Mouse (Mus musculus) hindlimb bud, embryonic 11.5 days (tissue): ENCODE data around the gene Gde1.

Experiments
- DNase-seq: peaks from one replicate; pipeline ENCODE4 v3.0.0-alpha.2; 2012; ENCODE audit warnings: low read depth, low spot score; ENCODE audit errors: extremely low spot score

The Gde1 gene

DNA sequence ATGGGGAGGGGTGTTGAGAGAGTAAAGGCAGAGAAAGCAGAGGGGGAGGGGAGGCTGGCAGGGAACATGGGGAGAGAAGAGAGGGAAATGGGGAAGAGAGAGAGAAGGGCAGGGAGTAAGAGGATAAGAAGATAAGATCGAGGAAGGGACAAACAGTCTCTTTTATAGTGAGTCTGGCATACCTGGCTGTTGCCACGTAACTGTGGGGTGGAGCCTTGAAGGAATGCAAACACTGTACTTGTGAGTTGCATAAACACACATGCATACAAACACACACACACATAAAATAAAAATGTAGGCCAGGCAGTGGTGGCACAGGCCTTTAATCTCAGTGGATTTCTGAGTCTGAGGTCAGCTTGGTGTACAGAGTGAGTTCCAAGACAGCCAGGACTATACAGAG, 1.6 kb upstream of the Gde1 start:
- DNase-seq: no peak

DNA sequence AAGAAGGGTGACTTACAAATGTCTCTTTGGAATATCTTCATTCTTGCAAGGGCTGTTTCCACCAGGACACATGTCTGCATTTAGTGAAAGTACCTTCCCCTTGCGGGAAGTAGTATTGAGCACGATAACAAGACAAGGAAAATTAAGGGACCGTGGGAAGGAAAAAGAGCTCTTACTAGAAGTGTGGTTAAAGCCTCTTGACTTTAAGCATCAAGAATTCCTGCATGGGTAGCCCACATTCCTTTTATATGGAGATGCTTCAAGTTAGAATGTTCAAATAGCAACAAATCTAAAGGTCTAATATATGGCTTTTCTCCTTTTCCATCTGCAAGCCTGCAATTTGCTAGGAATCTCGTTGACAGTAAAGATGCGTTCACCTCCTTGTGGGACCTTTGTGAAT, 910 bp upstream of the Gde1 start:
- no peak for DNase-seq

DNA sequence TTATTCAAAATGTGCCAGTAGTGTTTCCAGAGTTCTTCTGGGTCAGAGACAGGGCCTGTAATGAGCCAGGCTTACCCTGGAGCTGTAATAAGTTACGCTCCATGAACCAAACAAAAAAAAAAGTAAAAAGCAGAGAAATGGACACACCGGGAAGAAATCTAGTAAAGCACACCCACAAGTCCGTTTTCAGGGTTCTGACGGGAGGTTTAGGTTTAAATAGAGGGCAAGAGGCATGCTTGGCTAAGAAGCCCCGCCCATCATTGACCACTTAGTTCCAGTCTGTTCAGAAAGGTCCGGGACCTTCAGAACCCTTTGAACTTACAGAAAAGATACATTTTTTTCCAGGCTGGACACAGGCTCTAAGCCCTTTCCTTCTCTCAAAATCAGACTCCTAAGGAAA, 473 bp upstream of the Gde1 start:
- no peak for DNase-seq

DNA sequence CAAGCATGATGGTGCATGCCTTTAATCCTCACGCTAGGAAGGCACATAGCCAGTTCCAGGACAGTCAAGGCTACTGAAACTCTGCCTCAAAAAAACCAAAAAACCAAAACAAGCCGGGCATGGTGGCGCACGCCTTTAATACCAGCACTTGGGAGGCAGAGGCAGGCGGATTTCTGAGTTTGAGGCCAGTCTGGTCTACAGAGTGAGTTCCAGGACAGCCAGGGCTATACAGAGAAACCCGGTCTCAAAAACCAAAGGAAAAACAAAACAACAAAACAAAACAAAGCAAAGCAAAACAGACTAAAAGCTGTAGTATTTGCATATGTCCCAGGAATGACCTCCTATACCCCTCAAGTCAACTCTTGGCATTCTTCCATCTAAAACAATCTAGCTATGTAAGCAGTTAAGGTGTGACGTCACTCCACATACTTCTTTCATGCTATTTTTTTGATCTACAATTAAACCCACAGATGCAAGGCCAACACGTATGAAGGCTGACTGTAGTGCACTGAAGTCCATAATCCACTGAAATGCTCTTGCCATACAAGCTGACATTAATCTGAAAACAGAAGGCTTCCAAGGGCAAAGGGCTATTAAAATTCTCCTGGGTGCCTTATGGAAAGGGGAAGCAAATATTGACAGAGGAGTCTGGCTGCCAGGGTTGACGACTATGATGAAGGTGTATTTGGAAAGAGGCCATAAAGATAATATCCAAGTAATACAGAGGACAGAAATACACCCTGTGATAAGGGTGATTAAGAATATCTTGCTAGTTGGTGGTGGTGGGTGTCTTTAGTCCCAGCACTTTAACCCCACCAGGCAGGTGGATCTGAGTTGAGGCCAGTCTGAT, 1.4 kb downstream of the Gde1 start:
- no peak for DNase-seq

DNA sequence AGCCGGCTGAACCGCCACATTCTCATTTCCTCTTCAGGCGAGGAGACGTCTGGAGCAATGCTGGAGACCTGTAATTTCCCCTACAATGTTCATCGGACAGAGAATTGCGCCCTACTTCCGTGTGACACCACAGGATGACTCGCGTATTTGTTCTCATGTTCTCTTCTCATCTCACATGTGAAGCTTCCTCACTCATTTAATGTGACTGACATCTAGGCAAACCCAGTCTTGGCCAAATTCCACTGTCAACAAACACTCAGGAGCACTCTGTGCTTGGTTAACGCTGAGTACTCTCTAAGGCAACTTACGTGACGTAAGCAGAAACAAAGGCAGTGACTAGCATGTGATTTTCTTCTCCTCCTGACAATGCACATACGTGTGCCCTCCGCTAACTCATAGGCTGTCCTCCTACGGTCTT, 2.4 kb downstream of the Gde1 start:
- DNase-seq: no peak

DNA sequence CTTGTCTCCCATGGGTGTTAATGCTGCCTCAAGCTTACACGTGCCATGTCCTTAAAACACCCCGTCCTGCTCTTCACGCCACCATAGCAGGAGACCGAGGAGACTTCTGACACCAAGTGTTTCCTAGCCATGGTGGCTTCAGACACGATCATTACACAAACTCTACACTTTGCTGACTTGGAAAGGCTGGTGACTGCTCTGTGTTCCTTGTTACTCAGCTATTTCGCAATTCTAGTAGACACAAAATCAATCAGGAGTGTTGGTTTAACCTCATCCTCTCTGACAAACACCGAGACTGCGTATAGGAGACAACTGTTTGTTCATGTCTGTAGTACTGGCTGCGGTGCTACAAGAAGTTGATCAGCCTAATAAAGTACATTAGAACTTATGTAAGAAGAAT, 6.7 kb downstream of the Gde1 start:
- no peak for DNase-seq

DNA sequence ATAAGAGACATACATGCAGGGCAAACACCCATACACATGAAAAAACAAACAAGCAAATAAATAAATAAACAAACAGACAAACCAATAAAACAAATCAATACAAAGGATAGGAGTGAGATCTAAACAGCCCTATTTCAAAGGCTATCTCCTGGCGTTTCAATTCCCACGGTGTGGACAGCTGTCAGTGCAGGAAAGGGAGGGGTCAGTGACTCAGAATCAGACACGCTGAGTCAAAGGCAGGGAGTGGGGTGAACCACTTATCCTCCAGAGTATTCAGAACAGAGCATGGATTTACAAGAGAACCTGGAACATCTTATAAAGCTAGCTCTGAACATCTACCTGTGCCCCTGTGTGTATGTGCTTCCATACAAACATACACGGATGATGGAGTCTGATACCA, 8.4 kb downstream of the Gde1 start:
- no peak for DNase-seq

DNA sequence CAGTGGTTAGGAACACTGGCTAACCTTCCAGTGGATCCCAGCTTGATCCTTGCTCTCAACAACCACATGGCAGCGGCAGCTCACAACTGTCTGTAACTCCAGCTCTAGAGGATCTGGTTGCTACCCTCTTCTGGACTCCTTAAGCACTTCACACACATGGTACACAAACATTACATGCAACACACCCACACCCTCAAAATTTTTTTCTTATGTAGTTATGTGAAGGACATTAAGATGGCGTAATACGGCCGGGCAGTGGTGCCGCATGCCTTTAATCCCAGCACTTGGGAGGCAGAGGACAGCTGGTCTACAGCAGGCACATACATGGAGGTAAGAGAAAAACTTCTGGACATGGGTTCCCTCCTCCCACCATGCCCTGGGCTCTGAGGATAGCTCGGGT, 9.4 kb downstream of the Gde1 start:
- no peak for DNase-seq

DNA sequence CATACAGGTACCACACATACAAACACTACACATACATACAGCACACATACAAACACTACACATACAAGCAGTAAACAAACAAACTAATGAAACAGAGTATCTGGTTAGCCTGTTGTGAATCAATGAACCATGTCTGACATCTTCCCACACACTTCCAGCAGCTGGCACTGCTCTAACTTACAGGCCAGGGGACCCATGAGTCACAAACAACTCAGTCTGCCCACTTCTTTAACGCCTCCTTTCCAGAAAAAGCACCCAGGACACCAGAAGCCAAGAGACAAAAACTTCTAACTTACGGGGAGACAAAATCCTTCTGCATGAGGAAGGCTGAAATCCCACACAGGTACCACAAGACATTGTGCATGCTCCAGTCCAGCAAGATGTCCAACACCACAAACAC, 14.3 kb downstream of the Gde1 start:
- no peak for DNase-seq

DNA sequence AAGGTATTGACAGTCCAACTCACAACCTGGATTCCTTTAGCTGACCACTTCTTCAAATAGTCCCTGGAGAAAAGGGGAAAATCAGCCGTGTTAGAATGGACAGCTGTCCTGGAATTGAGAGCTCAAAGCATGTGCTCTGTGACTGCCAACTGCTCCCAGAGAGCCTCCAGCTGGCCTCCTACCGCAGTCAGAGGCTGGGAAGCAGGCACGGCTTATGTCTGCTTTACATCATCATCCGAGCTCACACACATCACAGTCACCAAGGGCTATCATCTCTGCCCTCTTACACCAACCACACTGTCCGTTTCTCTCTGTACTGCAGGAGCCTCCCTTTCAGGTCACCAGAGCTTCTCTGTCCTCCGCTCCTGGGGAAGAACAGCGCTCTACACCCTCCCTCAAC, 16.5 kb downstream of the Gde1 start:
- DNase-seq: no peak

DNA sequence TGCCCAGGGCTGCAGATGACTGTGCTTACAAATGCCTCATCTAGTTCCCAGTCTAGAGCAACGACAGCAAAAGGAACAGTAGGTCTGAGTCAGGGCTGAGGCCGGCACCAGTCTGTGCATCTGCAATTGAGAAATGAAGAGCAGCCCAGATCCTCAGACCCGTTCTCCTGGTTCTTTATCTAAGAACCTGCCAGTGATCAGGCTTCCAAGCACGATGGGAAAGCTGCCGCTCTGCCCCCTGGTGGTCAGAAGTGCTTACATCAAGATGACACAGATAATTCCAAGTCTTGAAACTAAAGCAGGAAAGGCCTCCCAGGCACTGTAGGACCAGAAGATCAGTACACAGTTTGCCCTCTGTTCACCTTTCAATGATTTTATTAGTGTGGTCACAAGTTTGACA, 17.4 kb downstream of the Gde1 start:
- DNase-seq: peak; percentile 70

DNA sequence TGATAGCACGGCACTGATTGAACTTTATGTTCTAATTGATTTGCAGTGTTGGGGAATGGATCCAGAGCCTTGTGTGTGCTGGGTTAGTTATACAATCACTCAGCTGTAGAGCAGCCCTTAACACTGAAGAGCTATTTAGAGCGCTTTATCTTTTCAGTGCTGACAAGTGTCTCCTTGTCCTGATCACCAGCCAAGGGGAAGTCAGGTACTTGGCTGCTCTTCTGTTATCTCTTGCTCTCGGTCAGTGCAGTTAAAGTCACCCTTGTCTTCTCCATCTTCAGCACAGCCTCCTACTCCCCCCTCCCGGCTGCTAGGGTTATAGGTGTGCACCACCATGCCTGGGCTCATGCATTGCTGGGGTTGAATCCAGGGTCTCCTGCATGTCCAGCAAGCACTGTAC, 28.8 kb downstream of the Gde1 start:
- DNase-seq: no peak

DNA sequence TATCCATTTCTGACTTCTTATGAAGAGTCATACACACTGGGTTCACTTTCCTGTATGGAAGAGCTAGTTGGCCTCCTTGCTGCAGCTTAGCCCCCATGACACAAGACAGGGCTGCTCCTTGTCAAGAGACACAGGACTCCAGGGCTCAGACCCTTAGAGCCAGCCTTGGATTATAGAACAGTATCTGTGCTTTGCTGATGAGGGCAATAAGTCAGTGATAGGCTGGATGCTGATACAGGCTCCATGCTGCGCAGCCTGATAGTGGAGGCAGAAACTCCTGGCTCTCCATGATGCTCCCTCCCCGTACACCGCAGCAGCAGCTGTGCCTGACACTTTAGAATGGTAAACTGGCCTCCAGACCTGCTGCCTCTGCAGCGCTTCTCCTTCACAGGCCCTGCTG, 35.4 kb downstream of the Gde1 start:
- no peak for DNase-seq

DNA sequence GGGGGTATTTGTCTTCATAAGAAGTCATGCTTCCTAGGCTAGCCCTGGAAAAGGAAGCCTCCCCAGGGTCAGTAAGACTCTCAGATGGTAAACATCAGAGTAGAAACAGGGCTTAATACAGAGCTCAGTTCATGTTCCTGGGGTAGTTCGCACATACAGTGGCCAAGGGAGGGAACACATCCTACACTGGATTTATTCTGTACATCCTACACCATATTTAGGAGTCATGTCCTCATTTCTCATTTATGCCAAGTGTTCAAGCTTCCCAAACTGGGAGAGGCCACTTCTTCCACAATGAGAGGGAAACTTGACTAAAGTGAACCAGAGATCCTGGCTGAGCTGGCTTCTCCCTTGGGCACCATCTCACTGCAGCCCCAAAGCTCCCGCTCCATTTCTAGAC, 37.8 kb downstream of the Gde1 start:
- no peak for DNase-seq

DNA sequence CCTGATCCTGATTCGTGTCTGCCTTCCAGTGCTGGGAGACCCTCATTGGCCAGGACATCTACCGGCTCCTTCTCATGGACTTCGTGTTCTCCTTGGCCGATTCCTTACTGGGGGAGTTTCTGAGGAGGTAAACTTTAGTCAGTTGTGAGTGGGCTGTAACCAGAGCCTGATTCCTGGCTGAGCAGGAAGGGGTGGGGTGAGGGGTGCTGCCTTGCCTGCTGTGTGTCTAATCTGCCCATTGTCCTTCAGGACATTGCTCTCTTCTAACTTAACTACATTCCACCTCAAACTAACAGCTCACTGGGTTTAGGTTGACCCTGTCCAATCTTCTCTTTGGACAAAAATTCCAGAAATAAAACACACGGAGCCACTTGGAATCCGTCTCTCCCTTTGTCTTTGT, 48.8 kb downstream of the Gde1 start:
- DNase-seq: no peak

DNA sequence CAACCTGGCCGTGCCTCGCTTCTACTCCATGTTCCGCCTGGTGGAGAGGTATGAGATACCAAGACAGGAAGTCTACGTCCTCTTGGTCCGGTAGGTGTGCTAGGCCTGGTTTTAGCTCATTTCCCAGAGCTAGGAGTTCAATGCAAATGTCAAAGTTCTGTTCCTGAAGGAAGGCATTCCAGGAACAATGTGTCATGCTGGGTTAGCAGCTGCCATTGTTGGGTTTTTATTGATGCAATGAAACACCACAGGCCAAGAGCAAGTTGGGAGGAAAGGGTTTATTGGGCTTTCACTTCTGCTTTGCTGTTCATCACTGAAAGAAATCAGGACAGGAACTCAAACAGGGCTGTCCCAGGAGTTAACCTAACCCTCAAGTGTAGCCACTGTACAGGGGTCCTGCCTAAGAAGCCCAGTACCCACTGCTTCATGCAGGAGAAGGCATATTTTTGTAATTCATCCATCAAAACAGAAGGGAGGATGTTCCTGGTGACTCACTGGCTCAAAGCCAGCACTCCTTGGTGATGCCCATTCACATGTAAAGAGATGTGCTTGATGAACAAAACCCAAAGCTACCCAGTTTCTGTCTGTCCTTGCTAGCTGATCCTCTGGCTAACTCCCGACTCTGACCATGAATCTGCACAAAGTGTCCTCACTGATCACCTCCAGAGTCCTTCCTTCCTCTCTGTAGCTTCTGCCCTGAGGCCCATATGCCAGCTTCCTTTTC, 52.8 kb downstream of the Gde1 start:
- DNase-seq: no peak

DNA sequence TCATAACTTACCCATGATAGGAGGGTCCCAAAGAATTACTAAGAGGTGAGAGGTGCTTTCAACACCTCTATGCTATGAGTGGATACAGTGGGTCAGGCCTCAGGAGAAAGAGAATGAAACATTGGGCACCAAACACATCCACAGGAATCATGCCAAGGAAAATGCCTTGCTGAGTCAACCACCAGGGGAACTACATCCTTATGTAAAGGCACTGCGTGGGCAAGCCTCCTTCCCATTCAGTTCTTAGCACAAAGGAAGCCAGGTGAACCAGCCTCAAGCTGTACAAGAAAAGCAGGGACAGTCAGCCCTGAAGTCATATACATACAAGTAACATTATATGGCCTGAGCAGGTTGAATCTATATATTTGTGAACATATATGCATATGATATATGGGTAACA, 54.7 kb downstream of the Gde1 start:
- DNase-seq: no peak

DNA sequence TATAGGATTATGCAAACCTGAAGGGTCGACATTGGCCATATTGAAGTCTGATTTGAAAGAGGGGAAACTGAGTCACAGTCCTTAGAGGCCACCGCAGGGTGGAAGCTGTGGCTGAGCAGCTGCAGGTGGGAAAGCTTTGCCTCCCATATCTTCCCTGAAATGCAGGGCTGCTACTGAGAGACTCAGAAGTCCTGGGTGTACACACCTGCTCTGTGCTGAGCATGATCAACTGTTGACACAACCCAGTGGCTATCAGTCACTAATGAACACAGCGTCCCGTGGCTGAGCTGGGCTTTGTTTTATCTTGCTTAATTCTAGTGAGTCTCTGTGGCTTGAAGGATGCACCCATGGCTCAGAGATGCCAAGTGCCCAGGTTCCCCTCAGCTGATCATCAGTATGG, 55.5 kb downstream of the Gde1 start:
- DNase-seq: no peak

DNA sequence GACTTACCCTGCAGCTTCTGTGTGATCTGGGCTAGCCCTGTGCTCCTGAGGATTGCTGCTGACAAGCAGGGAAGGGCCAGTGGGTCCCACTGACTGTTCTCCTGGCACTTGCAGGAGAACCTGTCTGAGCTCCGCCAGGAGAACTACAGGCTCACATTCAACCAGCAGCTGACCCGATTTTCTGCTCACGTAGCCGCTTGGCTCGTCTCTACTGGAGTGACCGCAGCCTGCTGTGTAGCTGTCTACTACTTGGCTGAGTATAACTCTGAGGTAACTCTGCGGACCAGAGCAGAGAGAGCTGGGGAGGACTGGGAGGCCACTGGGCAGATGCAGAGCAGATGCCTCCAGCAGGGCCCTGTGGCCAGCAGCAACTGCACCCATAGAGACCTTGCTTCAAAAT, 56.2 kb downstream of the Gde1 start:
- DNase-seq: no peak

DNA sequence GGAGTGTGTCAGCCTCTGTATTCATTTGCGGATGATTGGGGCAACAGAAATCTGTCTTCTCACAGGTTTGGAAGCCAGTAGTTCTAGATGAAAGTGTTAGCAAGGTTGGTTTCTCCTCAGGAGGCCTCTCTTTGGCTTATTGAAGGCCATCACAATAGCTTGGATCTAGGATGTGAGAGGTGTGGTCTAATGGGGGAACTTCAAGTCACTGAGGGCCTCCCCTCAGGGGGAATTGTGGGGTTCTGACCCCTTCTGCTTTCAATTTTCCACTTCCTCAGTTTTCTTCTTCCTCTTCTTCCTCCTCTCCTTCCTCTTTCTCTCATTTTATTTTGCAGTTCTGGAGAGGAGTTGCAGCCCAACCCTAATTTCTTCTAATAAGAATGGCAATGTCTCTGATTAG, 59.3 kb downstream of the Gde1 start:
- DNase-seq: no peak
